21 mouse cellular contexts compared by ENCODE assay signal in genomic region chr3:61302214-61302613, GRCm38 (mm10). TPM values are rescaled to one million over a fixed set of nuclear protein-coding genes. Genes with fewer than 3 reads are reported as not detected.
DNase-seq lines count a peak whose midpoint lies in the region; ATAC-seq lines count a peak whose summit lies in the region.
"Had no signal": no experiment of that assay in that cellular context is flagged by ENCODE, and none has a peak within 500 bp of the region (broad histone marks: within the 10 kb centered on the region; RNA-seq: fewer than 3 reads in every experiment).

No protein-coding gene starts in this region.

- peak; percentile 43 for DNase-seq in 416B (ENCODE audit: low read depth)
- peak; percentile 8 for DNase-seq in c-Kit-positive CD71-negative TER-119-negative erythroid progenitor cells, embryonic 14.5 days (ENCODE audit: low read depth)
- DNase-seq in urinary bladder, postnatal 10 days (ENCODE audit: low spot score), result no peak
- DNase-seq in natural killer cell, adult 2 months (ENCODE audit: low spot score in 2 of 2), result no peak
- DNase-seq in heart, postnatal 25 days (ENCODE audit: low spot score), result no peak
- DNase-seq: adrenal gland, adult 8-10 months; adrenal gland, postnatal 14 days; adrenal gland, postnatal 36 days; cerebellum, adult 11 months; cerebellum, adult 2 months; cerebellum, adult 9-10 months; cerebellum, postnatal 10 days; cerebellum, postnatal 25 days; embryo, embryonic 11 days had no signal

- intact Hi-C loops in heart, postnatal 25 days (cut with DNase I), result no loop called here

- peak; percentile 97 for ATAC-seq in granulocyte monocyte progenitor cell, adult 5-6 weeks (replicated peaks; ENCODE audit: poor library complexity, severe bottlenecking)
- ATAC-seq in megakaryocyte, adult 5-6 weeks (ENCODE audit: poor library complexity, severe bottlenecking), result peak; percentile 91
- no peak for ATAC-seq in megakaryocyte-erythroid progenitor cell, adult 5-6 weeks (replicated peaks; ENCODE audit: low FRiP score, low TSS enrichment, poor library complexity, severe bottlenecking)
- ATAC-seq: activated CD4-positive, CD25-positive, alpha-beta regulatory T cell, adult 4 months; forebrain, embryonic 14.5 days; forebrain, embryonic 16.5 days; Patski had no signal

RNA-seq across cellular contexts. Expression of gene Rap2b, which starts 59.2 kb away (rescaled TPM):
- total RNA-seq in granulocyte monocyte progenitor cell, adult 5-6 weeks (2014; fragmentation: Nextera tagmentation), result 4.0 and 5.2 TPM in 2 replicates
- total RNA-seq in granulocyte monocyte progenitor cell, adult 5-6 weeks (2017), result 8.1 and 10.5 TPM in 2 replicates
- 10.8 and 11.4 TPM in 2 replicates for total RNA-seq in megakaryocyte, adult 5-6 weeks (2015)
- total RNA-seq in megakaryocyte, adult 5-6 weeks (2017), result 15.0 and 19.4 TPM in 2 replicates
- 5.1 and 6.0 TPM in 2 replicates for total RNA-seq in megakaryocyte-erythroid progenitor cell, adult 5-6 weeks (2014; fragmentation: Nextera tagmentation)
- total RNA-seq in megakaryocyte-erythroid progenitor cell, adult 5-6 weeks (2017), result 9.6 and 11.4 TPM in 2 replicates
- total RNA-seq in heart, postnatal 25 days (2021), result 1 to 10 TPM; 3.4 to 3.6 TPM

Comparison
In these comparisons a context has a peak if more than half of its experiments do, and no peak if none do; other contexts are left out.
1. DNase-seq: peak in 416B (single experiment) and c-Kit-positive CD71-negative TER-119-negative erythroid progenitor cells, embryonic 14.5 days (single experiment); none in urinary bladder, postnatal 10 days (single experiment), natural killer cell, adult 2 months (0 of 2) and heart, postnatal 25 days (single experiment).